Comparison of ENCODE assay signal across 8 mouse cellular contexts in genomic region chr5:3596399-3596766, GRCm38 (mm10). TPM values are rescaled to one million over a fixed set of nuclear protein-coding genes. Genes with fewer than 3 reads are reported as not detected.
DNase-seq lines count a peak whose midpoint lies in the region; ATAC-seq lines count a peak whose summit lies in the region.

TSS of gene Rbm48 (minus strand) at chr5:3596585.

- no peaks in the 10 kb centered on the region for H3K27me3 ChIP-seq in intestine, embryonic 15.5 days (replicated peaks)

- intact Hi-C loops in gastrocnemius, postnatal 36 days (cut with DNase I), result loop anchor here (5.0 kb wide), 1 partner anchor 51 kb away; no protein-coding TSS in a partner anchor
- intact Hi-C loops in left cerebral cortex, postnatal 14 days (cut with DNase I), result no loop called here

- DNase-seq in adrenal gland, adult 8-10 months, result peak; percentile 76
- DNase-seq in embryo, embryonic 11.5 days (ENCODE audit: low read depth, low spot score), result peak; percentile 53
- DNase-seq in gastrocnemius, postnatal 36 days, result peak; percentile 70 to 75
- DNase-seq in left cerebral cortex, postnatal 14 days (ENCODE audit: low spot score in 2 of 2), result peak; percentile 87 to 89
- DNase-seq in right cerebral cortex, postnatal 25 days, result peak; percentile 84
- DNase-seq in urinary bladder, postnatal 4 days (ENCODE audit: low spot score in 2 of 2), result peak; percentile 81 to 85

- peak within 1 kb of the TSS; percentile 72 for H3K27ac ChIP-seq in intestine, embryonic 15.5 days

- H3K36me3 ChIP-seq in intestine, embryonic 15.5 days, result peaks cover 2% of the 10 kb centered on the region; the same call in 1 of the 2 replicates

- peak; percentile 88 for ATAC-seq in intestine, embryonic 15.5 days
- ATAC-seq in megakaryocyte-erythroid progenitor cell, adult 5-6 weeks (replicated peaks; ENCODE audit: low FRiP score, low TSS enrichment, poor library complexity, severe bottlenecking), result peak; percentile 85

- peaks cover 10% of the 10 kb centered on the region; the same call in 1 of the 2 replicates for H3K4me1 ChIP-seq in intestine, embryonic 15.5 days (replicated peaks)

- under 1% methylated on average over 31 of the region's 31 CpGs for WGBS in intestine, embryonic 15.5 days

- H3K9ac ChIP-seq in intestine, embryonic 15.5 days, result peak within 1 kb of the TSS; percentile 62

- H3K4me3 ChIP-seq in intestine, embryonic 15.5 days (replicated peaks), result peak within 1 kb of the TSS; percentile 73

- no peaks in the 10 kb centered on the region for H3K9me3 ChIP-seq in intestine, embryonic 15.5 days

- H3K4me2 ChIP-seq in intestine, embryonic 15.5 days (replicated peaks), result peak within 1 kb of the TSS; percentile 71

RNA-seq across cellular contexts. Expression of gene Rbm48, which starts in this region (rescaled TPM):
- 10 to 100 TPM in 3 of 4 experiments, 1 to 10 TPM in 1; 9.9 to 14.8 (median 12.6) TPM for total RNA-seq in adrenal gland, adult 8-10 months (2022)
- total RNA-seq in gastrocnemius, postnatal 36 days (2021), result 1 to 10 TPM; 4.7 to 5.7 TPM
- 9.3 and 10.8 TPM in 2 replicates for polyA plus RNA-seq in intestine, embryonic 15.5 days (2015; fragmentation: Nextera tagmentation; extraction: Ambion mirVana)
- 10 to 100 TPM; 12.1 to 12.8 TPM for total RNA-seq in left cerebral cortex, postnatal 14 days (2021)
- 10.7 and 17.7 TPM in 2 replicates for total RNA-seq in megakaryocyte-erythroid progenitor cell, adult 5-6 weeks (2014; fragmentation: Nextera tagmentation)
- total RNA-seq in megakaryocyte-erythroid progenitor cell, adult 5-6 weeks (2017), result 29.5 and 31.9 TPM in 2 replicates

Comparison
In these comparisons a context has a peak if more than half of its experiments do, and no peak if none do; other contexts are left out.
1. Peak in every context shown above with its lines: DNase-seq, ATAC-seq, H3K4me3 ChIP-seq and H3K27ac ChIP-seq.